13 mouse cellular contexts compared by ENCODE assay signal in the genomic region with DNA sequence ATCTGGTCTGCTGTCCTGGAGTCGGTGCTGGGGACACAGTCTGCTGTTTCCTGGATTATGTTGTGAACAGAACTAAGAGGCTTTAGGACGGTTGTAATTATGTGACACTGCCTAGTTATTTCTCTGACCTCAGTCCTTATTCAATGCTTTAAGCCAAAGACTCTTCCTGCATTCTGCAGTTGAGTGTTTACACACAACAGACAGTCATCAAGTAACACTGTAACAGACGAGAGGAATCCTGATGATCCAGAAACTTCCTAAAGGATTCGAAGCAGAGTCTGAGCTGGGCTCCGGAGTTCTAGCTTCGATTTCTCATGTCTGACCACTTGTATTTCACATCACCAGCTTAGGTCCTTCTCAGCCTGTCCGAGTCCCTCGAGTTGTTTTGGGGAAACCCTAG.
"Had no signal": no experiment of that assay in that cellular context is flagged by ENCODE, and none has a peak within 500 bp of the region (broad histone marks: within the 10 kb centered on the region; RNA-seq: fewer than 3 reads in every experiment).

No protein-coding gene starts in this region.

- ATAC-seq: inflammation-experienced regulatory T-cells, adult 6 months; intestine, postnatal 0 days had no signal

- H3K9ac ChIP-seq: limb, embryonic 12.5 days; liver, embryonic 14.5 days had no signal

- H3K4me3 ChIP-seq: layer of hippocampus, adult 2 months; limb, embryonic 12.5 days; megakaryocyte, embryonic 14.5 days had no signal

- H3K4me1 ChIP-seq: limb, embryonic 12.5 days had no signal

- H3K27me3 ChIP-seq: limb, embryonic 12.5 days; megakaryocyte, embryonic 14.5 days had no signal

- H3K9me3 ChIP-seq: limb, embryonic 12.5 days; megakaryocyte, embryonic 14.5 days had no signal

- H3K27ac ChIP-seq: layer of hippocampus, adult 2 months; limb, embryonic 12.5 days; liver, embryonic 14.5 days; macrophage had no signal

- H3K4me2 ChIP-seq: limb, embryonic 12.5 days; midbrain, embryonic 11.5 days had no signal

- DNase-seq: kidney, adult 8-10 months; kidney, postnatal 4 days; liver; right cerebral cortex, postnatal 4 days; thymus, postnatal 4 days had no signal
